Mouse (Mus musculus): ENCODE data around the gene Fam57a.
"Not testable (repeated sequence)": the region's sequence is repeated elsewhere in the genome, so short reads cannot be mapped to it uniquely, and the experiment has no call there.

Fam57a gene

DNA sequence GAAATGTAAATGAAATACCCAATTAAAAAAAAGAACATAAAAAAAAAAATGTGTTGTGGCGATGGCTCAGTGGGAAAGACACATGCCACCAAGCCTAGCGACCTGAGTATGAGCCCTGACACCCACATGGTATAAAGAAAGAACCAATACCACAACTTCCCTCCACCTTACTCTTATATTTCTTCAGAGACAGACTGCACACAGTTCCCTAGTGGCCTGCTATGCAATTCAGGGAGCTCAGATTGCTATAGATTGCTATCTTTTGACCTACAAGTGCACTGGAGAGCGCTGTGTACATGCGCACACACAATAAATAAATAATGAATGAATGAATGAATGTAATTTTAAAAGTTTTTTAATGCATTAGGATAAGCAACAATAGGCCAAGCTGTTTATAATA is 4.3 kb downstream of the Fam57a start:
- no peak for DNase-seq

DNA sequence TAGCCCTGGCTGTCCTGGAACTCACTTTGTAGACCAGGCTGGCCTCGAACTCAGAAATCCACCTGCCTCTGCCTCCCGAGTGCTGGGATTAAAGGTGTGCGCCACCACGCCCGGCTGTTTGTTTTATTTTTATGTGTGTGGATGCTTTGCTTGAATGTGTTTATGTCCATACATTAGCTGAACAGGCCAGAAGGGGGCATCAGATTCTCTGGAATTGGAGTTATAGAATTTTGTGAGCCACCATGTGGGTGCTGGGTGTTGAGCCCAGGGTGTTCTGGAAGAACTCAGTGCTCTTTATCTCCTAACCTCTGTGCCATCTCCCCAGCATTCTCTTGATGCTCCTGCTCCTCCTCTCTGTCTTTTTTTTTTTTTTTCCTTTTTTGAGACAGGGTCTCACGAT is 7.4 kb downstream of the Fam57a start:
- DNase-seq: no peak

DNA sequence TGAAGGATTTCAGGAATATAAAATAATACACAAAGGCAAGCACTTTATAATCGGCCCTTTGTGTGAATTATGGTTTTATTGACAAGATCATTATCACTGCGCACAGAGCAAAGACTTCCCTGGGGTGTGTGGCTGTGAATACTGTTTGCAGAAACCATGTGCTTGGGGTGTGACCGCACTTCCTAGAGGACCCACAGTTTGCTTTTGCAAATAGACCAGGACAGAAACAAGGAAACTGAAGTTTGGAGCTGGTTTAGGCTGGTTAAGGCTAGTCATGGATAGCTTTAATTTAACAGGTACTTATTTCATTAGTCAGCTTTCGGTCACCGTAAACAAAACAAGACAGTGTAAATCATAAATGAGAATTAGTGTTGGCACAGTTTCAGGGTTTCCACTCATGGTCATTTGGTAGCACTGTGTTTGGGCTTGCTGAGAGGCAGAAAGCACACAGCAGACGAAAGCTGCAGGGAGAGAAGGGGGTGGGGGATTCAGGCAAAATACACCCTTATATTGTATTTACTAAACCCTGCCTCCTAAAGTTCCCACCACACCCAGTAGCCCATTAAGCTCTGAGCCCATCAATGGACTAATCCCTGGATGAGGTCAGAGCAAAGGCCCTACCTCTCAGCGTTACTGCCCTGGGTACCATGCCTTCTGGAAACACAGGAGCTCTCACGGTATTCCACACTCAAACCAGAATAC is 17.0 kb downstream of the Fam57a start:
- peak; percentile 35 for DNase-seq

DNA sequence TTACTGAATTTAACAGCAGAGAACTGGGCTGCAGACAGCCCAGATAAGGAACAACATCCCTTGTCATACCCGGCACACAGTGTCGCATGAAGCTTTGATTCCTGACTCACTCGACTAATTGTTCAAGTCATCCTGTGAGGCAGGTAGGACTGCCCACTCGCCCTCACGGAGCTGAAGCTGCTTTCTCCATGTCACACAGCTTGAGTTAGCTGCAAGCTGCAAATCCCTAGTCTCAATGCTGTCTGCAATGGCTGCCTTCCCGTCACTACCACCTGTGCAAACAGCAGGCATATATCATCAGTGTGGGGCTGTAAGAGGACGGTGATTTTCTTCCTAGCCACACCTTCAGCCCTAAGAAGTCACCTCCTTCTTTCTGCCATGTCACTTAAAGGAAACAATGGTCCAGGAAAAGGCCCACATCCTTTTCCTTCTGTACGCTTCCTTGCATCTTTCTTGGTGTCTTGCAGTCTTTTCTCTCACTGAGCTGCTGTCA is 17.6 kb downstream of the Fam57a start:
- DNase-seq: no peak

DNA sequence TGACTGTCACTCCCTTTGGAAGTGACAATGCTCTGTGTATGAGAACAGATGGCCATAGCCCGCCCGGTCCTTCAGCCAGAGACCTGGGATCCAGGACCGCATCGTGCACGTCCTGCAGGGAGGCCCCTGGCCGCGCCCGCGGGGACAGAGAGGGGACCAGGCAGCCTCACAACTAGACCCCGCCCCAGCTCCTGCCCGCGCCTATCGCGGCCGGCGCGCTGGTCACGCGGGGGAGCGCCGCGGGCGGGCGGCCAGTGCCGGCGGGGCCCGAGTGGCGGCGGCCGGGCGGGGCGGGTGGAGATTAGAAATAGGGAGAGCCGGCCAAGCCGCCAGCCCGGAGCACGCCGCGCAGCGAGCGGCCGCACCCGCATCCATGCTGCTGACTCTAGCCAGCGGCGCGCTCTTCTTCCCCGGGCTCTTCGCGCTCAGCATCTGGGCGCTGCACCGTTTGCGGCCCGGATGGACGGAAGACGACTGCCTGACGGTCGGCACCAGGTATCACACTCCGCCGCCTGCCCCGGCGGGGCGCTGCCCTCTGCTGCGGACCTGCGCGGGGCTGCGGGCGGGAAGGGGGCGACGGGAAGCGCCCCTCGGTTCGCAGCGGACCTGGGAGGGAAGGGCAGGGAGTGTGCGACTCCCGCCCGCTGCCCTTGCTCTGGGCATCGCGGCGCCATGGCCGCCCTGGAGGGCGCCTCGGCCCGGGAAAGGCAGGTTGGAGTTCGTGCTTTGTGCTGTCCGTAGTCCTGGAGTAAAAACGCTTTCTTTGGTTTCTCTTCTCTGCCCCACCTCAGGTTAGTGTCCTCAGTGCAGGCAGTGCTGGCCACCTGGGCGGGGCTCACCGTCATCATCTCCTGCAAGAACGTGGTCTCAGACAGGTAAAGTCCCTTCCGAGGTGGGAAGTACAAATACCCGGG is 22.5 kb downstream of the Fam57a start:
- peak; percentile 80 for DNase-seq

DNA sequence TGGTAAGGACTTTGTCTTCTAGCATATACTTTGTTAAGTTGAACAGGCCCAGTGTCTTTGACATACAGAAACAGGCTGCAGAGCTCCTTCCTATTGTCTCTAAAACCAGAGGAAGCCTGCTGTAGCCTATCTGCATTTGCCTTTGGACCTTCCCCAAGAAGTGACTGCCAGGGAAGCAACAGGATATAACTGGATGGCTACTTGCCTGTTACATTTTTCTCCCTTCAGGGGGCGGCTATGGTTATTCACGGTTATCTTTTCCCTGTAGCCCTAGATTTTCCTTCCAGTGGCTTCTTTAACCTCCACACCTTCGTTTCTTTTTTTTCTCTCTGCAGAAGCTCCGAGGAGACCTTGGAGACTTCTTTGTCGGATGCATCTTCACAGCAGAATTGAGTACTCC is 27.3 kb downstream of the Fam57a start:
- DNase-seq: no peak

DNA sequence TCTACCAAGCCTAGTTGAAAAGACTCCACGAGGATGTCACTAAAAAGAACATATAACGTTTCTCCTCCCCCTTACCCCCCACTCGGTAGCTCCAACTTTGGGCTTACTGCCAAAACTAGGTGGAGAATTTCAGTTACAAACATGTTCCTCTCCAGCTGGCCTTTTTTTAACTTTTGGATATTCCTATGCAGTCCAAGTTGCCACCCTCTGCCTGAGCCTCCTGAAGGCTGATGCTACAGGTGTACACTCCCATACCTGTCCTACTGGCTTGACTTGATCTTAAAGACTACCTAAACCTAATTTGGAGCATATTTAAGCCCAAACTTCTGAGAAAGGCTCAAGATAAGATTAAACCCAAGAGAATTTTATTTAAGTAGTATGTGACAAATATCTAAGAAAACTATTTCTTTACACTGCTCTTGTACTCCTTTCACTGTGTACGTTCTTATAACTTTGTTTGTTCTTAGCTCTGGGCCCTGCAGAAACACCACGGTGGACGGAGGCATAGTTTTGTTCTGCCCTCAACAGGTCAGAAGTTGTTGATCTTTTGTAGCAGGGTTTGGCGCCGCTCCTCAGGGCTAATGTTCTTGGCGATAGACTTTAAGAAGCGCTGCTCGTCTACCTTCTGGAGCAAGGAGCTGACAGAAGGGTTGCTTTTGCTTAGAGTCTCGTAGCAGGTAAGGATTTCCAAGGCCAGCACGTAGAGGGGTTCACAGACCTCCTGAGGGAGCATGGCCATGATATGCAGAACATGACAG is 30.9 kb downstream of the Fam57a start:
- DNase-seq: no peak

DNA sequence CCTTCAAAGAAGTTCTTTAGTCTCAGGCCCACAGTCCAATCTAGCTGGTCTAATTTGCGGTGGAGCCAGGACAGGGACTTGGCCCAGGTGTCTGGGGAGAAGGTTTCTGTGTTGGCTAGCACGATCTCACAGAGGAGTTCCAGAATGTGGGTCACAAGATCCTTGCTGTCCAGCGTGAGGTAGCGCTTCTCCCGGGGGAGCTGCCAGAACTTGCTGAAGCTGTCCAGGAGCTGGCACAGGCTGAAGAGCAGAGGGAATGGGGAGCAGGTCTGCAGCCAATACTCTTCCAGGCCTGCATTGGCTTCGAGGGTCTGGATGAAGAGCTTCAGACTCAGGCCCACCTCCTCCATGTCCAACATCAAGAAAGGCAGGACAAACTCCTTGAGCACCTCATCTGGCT is 32.1 kb downstream of the Fam57a start:
- not testable (repeated sequence) for DNase-seq

DNA sequence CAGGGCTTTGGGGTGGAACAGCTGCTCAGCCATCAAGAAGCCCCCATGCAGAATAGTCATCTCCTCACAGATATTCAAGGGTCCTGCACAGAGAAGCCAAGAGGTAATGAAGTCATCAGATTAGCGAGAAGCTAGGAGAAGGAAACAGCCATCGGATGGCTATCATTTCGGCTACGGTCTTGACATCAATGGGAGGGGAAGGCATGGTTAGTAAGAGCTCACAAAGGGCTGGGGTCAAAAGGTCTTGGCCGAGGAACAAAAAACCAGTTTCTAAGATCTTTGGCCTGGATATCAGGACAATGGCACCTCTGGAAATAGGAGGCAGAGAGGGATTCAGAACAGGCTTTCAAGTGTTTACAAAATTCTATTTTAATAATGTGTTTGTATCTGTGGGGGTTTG is 34.4 kb downstream of the Fam57a start:
- no peak for DNase-seq

DNA sequence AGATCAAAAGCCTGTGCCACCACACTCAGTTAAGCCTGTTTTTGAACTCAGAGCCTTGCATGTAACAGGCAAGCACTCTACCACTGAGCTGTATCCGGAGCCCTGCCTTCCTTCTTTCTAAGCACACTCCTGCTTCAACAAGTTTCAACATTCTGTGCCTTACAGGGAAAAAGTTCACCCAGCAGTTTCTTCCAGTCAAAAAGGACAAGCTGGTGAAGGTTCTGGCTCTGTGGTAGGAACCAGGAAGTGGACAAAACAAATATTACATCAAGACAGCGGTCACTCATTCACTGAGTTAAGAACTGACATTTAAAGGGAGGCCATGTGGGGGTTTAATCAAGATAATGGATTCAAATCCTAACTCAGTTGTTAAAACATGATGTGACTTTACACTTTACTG is 35.5 kb downstream of the Fam57a start:
- no peak for DNase-seq

DNA sequence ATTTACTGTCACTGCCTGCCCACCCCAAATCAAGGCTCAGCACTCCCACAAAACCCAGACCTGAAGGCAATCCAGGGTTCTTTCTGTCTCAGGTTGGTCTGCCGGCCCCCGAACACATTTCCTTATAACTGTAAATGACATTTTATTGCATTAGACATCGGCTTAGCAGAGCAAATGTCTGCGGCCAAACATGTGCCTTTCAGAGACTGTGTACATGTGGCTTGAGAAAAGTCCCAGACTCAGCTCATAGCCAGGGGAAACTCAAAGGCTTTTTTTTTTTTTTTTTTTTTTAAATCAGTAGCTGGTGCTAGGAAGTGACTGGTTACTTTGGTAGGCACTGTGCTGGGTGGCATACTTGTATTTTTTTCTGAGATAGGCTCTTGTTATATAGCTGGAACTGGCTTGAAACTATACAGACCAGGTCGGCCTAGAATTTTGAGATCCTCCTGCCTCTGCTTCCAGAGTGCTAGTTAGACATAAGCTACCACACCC is 36.6 kb downstream of the Fam57a start:
- no peak for DNase-seq

DNA sequence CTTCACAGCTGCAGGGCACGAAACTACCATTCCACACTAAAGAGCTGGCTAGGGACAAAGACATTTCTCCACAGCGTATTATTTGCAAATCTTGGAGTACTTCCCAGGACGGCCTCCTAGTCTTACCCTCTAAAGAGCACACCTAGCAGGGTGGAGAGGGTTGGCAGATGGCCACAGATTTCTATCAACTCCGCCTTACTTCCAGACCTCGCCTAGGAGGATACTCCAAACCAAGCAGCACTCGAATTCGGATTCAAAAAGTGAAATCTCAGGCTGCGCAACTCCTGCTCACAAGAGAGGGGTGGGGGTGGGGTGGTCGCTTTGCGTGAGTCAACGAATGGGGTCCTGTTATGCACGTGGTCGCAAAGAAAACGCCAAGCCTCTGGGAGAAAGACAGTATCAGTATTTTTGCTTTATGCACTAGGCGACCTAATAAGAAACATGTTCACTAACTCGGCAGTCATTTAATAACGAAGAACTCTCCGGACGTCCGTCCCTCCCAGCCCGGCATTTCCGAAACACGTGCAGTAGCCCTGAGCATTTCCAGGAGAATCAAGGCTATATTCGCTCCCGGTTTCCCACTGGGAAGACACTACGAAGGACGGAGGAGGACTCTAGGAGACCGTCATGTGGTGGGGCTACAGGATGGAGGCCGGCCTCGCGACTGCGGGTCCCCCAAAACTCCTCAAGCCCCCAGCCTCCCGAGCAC is 37.4 kb downstream of the Fam57a start:
- DNase-seq: peak; percentile 64

DNA sequence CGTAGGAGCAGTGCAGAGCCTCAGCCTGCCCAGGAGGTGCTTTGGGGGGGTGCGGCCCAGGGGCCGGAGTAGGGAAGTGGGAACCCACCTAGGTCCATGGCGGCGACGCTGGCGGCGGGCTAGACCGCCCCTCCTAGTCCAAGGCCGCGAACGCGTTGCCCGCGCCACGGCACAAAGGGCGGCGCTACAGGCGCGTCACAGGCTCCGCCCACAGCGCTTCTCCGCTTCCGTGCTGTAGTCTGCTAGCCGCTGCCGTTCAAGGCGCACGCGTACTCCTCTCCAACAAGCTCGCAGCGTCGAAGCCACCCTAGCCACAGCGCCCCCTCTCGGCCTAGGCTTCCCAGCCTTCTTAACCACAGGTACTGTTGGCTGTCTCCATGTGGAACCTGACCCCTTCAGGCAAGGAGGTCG is 37.9 kb downstream of the Fam57a start, which contains the start of the genes Dbil5 and Gemin4:
TSS of gene Dbil5 (plus strand) at position 219 of the 411 bp plus-strand sequence.
TSS of gene Gemin4 (minus strand) at position 275 of the 411 bp plus-strand sequence.
- DNase-seq: peak; percentile 97

DNA sequence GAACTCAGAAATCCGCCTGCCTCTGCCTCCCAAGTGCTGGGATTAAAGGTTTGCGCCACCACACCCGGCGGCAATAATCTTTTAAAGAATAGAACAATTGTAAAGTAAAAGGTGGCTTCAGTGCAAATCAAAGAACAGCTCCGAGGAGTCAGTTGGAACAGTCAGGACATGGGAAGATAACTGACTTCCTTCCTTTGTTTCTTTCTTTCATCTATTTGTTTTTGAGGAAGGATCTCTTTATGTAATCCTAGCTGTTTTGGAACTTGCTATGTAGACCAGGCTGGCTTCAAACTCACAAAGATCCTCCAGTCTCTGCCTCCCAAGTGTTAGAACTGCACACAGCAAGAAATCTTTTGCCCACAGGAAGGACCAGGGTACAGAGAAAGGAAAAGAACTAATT is 45.2 kb downstream of the Fam57a start:
- no peak for DNase-seq

DNA sequence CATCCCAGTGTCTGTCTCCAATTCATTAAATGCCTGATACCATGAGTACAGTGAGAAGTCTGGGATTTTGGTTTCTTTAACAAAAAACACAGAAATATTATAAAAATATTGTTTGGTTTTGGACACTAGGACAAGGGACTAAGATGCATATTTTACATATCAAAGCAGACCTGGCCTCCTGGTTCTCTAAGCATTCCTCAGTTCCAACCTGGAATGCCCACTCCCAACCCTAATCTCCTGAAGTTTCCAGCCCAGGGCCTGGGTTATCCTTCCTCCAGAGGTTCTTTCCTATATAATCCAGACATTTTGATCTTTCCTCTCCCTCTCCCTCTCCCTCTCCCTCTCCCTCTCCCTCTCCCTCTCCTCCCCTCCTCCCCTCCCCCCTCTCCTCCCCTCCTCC is 45.6 kb downstream of the Fam57a start:
- no peak for DNase-seq

DNA sequence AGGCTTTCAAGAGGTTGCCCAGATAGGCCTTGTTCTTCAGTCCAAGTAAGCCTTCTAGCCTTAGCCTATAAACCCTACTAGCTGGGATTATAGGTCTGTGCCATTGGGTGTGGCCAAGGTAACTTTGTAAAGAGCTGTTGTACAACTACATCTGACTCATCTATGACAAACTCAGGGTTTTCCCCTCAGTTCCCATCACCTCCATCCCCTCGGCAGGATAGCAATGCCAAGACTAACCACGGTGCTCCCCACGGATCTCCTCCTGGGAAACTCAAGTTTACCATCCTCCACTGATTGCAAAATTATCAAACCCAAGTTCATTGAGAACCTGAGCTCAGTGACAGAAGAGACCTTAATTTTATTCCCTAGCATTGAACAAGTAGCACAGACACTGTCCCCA is 56.7 kb downstream of the Fam57a start:
- no peak for DNase-seq

DNA sequence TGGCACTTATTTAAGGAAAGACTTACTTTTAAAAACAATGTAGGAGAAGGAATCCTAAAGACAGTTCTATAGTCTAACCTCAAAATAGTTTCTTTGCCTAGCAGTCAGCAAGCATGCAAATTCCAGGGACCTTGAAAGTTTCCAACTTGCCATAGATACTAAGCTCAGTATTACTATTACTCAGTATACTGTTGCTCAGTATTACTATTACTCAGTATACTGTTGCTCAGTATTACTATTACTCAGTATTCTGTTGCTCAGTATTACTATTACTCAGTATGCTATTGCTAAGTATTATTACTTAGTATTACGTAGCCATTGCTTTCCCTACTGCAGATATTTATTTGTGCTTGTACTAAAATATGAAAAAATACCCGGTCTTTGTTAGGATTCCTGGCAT is 60.3 kb downstream of the Fam57a start:
- no peak for DNase-seq

DNA sequence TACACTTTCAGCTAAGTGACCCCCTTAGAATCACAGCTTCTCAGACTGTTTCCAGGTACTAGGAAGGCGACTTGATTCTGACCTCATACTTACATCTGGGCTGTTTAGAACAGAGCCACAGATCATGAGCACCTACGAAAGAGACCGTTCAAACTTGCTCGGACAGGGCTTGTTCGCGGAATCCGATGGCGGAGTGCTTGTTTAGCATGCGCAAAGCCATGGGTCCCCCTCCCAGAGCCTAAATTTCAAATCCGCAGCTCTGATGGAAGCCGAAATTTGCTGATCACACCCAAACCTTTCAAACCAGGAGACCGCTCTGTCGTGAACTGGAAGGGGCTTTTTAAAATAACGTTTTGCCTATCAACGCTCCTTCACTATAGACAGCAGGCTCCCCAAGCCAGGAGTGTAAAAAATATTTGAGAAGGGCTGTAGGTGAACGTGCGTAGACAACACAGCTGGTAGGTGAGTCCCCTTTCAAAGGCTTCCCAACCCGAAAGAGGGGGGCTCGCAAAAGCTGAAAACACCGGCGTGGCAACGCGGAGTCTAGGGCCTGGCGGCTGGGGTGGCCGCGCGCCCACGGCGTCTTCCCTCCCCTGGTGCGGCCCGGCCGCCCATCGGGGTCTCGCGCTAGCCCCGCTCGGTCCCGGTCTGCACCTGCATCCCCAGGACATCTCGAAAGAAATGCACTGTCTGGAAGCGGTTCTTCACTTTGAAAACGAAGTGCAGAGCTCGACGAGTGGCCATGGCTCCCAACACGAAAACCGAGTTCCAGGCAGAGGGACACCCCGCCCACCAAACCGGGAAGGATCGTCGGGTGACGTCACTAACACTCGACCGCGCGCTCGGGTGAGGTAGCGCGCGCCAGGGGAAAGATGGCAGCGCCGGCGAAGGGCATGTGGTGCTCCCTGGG is 63.7 kb downstream of the Fam57a start, which contains the start of the genes Mrm3 and Glod4:
TSS of gene Mrm3 (plus strand) at position 815 of the 910 bp plus-strand sequence.
TSS of gene Glod4 (minus strand) at position 825 of the 910 bp plus-strand sequence.
- DNase-seq: peak; percentile 90

DNA sequence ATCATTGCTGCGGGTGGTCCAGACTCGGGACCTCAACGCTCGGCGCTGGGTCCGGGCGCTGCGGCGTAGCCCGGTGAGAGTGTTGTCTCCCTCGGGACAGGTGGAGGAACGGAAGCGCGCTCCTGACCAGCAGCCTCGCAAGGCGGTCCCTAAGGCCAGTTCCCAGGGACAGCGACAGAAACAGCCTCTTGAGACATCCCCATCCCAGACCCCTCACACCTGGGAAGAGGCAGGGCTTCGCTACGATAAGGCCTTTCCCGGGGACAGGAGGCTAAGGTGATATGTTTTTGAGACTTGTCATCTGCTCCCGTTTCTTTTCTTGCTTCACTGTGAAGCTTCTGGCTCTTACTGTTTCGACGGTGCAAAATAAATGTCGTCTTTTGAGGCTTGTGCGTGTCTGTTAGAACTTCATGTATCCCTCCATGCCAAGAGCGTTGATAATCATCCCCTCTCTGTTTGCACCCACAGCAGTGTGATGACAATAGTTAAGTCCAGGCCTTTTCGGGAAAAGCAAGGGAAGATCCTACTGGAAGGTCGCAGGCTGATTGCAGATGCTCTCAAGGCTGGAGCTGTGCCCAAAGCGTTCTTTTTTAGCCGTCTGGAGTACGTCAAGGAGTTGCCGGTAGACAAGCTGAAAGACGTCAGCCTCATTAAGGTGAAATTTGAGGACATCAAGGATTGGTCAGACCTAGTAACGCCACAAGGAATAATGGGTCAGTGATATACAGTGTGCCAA is 64.5 kb downstream of the Fam57a start:
- no peak for DNase-seq

DNA sequence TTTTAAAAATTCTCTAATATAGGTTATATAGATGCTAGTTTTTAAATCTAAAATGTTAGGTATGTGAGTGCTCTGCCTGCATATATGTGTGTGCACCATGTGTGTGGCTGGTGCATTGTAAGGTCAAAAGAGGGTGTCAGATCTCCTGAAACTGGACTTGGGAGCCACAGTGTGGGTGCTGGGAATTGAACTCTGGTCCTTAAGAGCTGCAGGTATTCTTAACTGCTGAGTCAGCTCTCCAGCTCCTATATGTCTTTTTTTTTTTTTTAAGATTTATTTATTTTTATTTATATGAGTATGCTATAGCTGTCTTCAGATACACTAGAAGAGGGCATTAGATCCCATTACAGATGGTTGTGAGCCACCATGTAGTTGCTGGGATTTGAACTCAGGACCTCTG is 67.0 kb downstream of the Fam57a start:
- no peak for DNase-seq
